35 mouse cellular contexts compared by ENCODE assay signal in the genomic region with DNA sequence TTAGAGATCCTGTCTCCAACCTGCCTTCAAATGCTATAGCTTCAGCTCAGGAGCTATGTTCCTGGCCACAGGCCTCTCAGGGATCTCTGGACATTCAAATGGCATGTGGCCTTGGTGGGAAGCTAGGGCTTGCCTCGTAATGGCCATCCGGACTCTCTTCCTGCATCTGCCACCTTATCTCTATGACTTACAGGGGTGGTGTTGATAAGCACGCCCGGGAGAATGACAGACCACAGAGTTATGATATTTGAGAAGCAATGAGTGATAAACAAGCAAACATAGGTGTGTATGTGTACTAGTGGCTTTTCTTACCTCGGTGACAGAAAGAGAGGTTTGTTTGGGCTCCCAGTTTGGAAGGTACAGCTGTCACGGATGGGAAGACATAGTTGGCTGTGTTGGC. TPM values are rescaled to one million over a fixed set of nuclear protein-coding genes. Genes with fewer than 3 reads are reported as not detected.
A peak's percentile ranks its signal among the peaks of the same experiment; 100 is the strongest.
DNase-seq lines count a peak whose midpoint lies in the region; ATAC-seq and TF ChIP-seq lines count a peak whose summit lies in the region.
"Had no signal": no experiment of that assay in that cellular context is flagged by ENCODE, and none has a peak within 500 bp of the region (broad histone marks: within the 10 kb centered on the region; RNA-seq: fewer than 3 reads in every experiment).

No protein-coding gene starts in this region.

- no peaks in the 10 kb centered on the region for H3K36me3 ChIP-seq in liver, embryonic 12.5 days
- H3K36me3 ChIP-seq in liver, postnatal 0 days (replicated peaks; ENCODE audit: insufficient read depth, low read length) = no peaks in the 10 kb centered on the region
- H3K36me3 ChIP-seq in limb, embryonic 10.5 days = no peaks in the 10 kb centered on the region
- H3K36me3 ChIP-seq: forebrain, embryonic 12.5 days; heart, embryonic 15.5 days; intestine, embryonic 15.5 days; limb, embryonic 13.5 days; midbrain, embryonic 10.5 days; midbrain, embryonic 15.5 days; neural tube, embryonic 15.5 days had no signal

- no peak overlapping the region for H3K4me3 ChIP-seq in liver, embryonic 12.5 days
- H3K4me3 ChIP-seq in liver, postnatal 0 days (ENCODE audit: low read depth, low read length) = no peak overlapping the region
- H3K4me3 ChIP-seq in limb, embryonic 10.5 days = no peak overlapping the region
- H3K4me3 ChIP-seq: erythroblast, embryonic 14.5 days; forebrain, embryonic 12.5 days; heart, embryonic 15.5 days; intestine, embryonic 15.5 days; layer of hippocampus, adult 2 months; limb, embryonic 13.5 days; midbrain, embryonic 10.5 days; midbrain, embryonic 15.5 days; neural tube, embryonic 15.5 days had no signal

- no peaks in the 10 kb centered on the region for H3K9me3 ChIP-seq in liver, embryonic 12.5 days (replicated peaks)
- H3K9me3 ChIP-seq in liver, postnatal 0 days (ENCODE audit: low read length) = no peaks in the 10 kb centered on the region
- no peaks in the 10 kb centered on the region for H3K9me3 ChIP-seq in limb, embryonic 10.5 days (replicated peaks)
- H3K9me3 ChIP-seq: forebrain, embryonic 12.5 days; heart, embryonic 15.5 days; intestine, embryonic 15.5 days; limb, embryonic 13.5 days; midbrain, embryonic 10.5 days; midbrain, embryonic 15.5 days; neural tube, embryonic 15.5 days had no signal

- 0 out of 2 replicates have a peak, but pooled peaks have one; percentile 13 for TF ChIP-seq EP300 in liver, postnatal 0 days (IDR thresholded peaks at IDR 0.05; ENCODE audit: low read depth)

- WGBS in liver, embryonic 12.5 days (ENCODE audit: insufficient replicate concordance) = 24% methylated on average over 6 of the region's 6 CpGs
- 46% methylated on average over 6 of the region's 6 CpGs for WGBS in liver, postnatal 0 days (ENCODE audit: insufficient replicate concordance)
- WGBS in limb, embryonic 10.5 days = 89% methylated on average over 6 of the region's 6 CpGs

- H3K9ac ChIP-seq in liver, embryonic 12.5 days = no peak overlapping the region
- no peak overlapping the region for H3K9ac ChIP-seq in liver, postnatal 0 days (replicated peaks)
- H3K9ac ChIP-seq: forebrain, embryonic 12.5 days; forebrain, postnatal 0 days; heart, embryonic 15.5 days; intestine, embryonic 15.5 days; limb, embryonic 13.5 days; lung, embryonic 14.5 days; midbrain, embryonic 15.5 days; neural tube, embryonic 15.5 days had no signal

- H3K4me2 ChIP-seq in liver, embryonic 12.5 days = peak overlapping the region; percentile 31
- no peak overlapping the region for H3K4me2 ChIP-seq in liver, postnatal 0 days (ENCODE audit: low read depth, low read length)
- H3K4me2 ChIP-seq: forebrain, embryonic 12.5 days; heart, embryonic 15.5 days; intestine, embryonic 15.5 days; limb, embryonic 13.5 days; lung, embryonic 14.5 days; midbrain, embryonic 15.5 days; neural tube, embryonic 15.5 days had no signal

- H3K27me3 ChIP-seq in liver, embryonic 12.5 days (replicated peaks) = no peaks in the 10 kb centered on the region
- peaks cover 8% of the 10 kb centered on the region; the same call in 1 of the 2 replicates for H3K27me3 ChIP-seq in liver, postnatal 0 days (ENCODE audit: insufficient read depth, low read length)
- no peaks in the 10 kb centered on the region for H3K27me3 ChIP-seq in limb, embryonic 10.5 days (ENCODE audit: low read depth, poor library complexity, severe bottlenecking)
- H3K27me3 ChIP-seq: forebrain, embryonic 12.5 days; heart, embryonic 15.5 days; intestine, embryonic 15.5 days; limb, embryonic 13.5 days; midbrain, embryonic 15.5 days; neural tube, embryonic 15.5 days had no signal

- H3K27ac ChIP-seq in liver, embryonic 12.5 days = peak overlapping the region; percentile 3; the same call in 1 of the 2 replicates
- H3K27ac ChIP-seq in liver, postnatal 0 days (ENCODE audit: low read depth) = no peak overlapping the region
- H3K27ac ChIP-seq in limb, embryonic 10.5 days = no peak overlapping the region
- H3K27ac ChIP-seq: forebrain, embryonic 12.5 days; heart, embryonic 15.5 days; hindbrain, postnatal 0 days; intestine, embryonic 15.5 days; layer of hippocampus, adult 2 months; limb, embryonic 13.5 days; midbrain, embryonic 10.5 days; midbrain, embryonic 15.5 days; neural tube, embryonic 15.5 days had no signal

- no peak for DNase-seq in liver, postnatal 0 days
- DNase-seq in spleen, postnatal 36 days (ENCODE audit: low spot score in 2 of 2) = no peak
- DNase-seq in limb, embryonic 10.5 days (ENCODE audit: low spot score) = no peak
- DNase-seq in testis, postnatal 10 days (ENCODE audit: low spot score) = no peak
- no peak for DNase-seq in gastrocnemius, adult 18-20 months (ENCODE audit: low spot score)
- DNase-seq: adrenal gland, postnatal 25 days; B cell, adult 2 months; cerebellum, adult 18-20 months; cerebellum, postnatal 10 days; forebrain, postnatal 0 days; gastrocnemius, postnatal 10 days; kidney, adult 2 months; kidney, postnatal 36 days; layer of hippocampus, postnatal 36 days; lung, embryonic 14.5 days; lung, postnatal 14 days; retina, postnatal 1 day; right cerebral cortex, postnatal 25 days; thymus, postnatal 14 days had no signal

- peaks cover 56% of the 10 kb centered on the region for H3K4me1 ChIP-seq in liver, embryonic 12.5 days
- peaks cover 5% of the 10 kb centered on the region for H3K4me1 ChIP-seq in liver, postnatal 0 days (ENCODE audit: insufficient read depth)
- H3K4me1 ChIP-seq in limb, embryonic 10.5 days = peaks cover 28% of the 10 kb centered on the region

- no peak for TF ChIP-seq CTCF in liver, postnatal 0 days (IDR thresholded peaks at IDR 0.05; ENCODE audit: low read depth)

- 0 out of 2 replicates have a peak, but pooled peaks have one; percentile 4 for ATAC-seq in common myeloid progenitor, adult 5-6 weeks (replicated peaks; ENCODE audit: low read depth, poor library complexity, severe bottlenecking)
- ATAC-seq in liver, embryonic 12.5 days = peak; percentile 75
- ATAC-seq in liver, postnatal 0 days = no peak
- ATAC-seq: forebrain, postnatal 0 days; hindbrain, postnatal 0 days; intestine, embryonic 15.5 days; midbrain, embryonic 15.5 days had no signal

RNA-seq across cellular contexts. Expression of a gene that starts 8.4 kb away (rescaled TPM):
- not detected in 2 replicates for total RNA-seq in common myeloid progenitor, adult 5-6 weeks (2017)
- not detected in 2 replicates for polyA plus RNA-seq in liver, embryonic 12.5 days (2016; fragmentation: Nextera tagmentation; extraction: Ambion mirVana)
- polyA plus RNA-seq in liver, postnatal 0 days (2015; fragmentation: Nextera tagmentation; extraction: Ambion mirVana) = not detected in 2 replicates
- polyA plus RNA-seq in limb, embryonic 10.5 days (2016; fragmentation: Nextera tagmentation; extraction: Ambion mirVana) = not detected in 2 replicates
- not detected for total RNA-seq in gastrocnemius, adult 18-20 months (2021)
- total RNA-seq: adrenal gland, postnatal 25 days; forebrain, postnatal 0 days; gastrocnemius, postnatal 10 days; hindbrain, postnatal 0 days; layer of hippocampus, adult 2 months; layer of hippocampus, postnatal 36 days; left cerebral cortex, postnatal 14 days had no signal
- polyA plus RNA-seq: cortical plate, adult 2 months; erythroblast, embryonic 14.5 days; forebrain, embryonic 12.5 days; forebrain, postnatal 0 days; gonadal fat pad, adult 2 months; heart, embryonic 15.5 days; midbrain, embryonic 10.5 days; midbrain, embryonic 15.5 days; neural tube, embryonic 15.5 days; spleen, adult 2 months had no signal

RNA-seq across cellular contexts. Expression of a gene that starts 33.9 kb away (rescaled TPM):
- total RNA-seq in common myeloid progenitor, adult 5-6 weeks (2017) = 119 and 156 TPM in 2 replicates
- 170 and 171 TPM in 2 replicates for polyA plus RNA-seq in liver, embryonic 12.5 days (2016; fragmentation: Nextera tagmentation; extraction: Ambion mirVana)
- polyA plus RNA-seq in liver, postnatal 0 days (2015; fragmentation: Nextera tagmentation; extraction: Ambion mirVana) = 149 and 154 TPM in 2 replicates
- 196 and 200 TPM in 2 replicates for polyA plus RNA-seq in limb, embryonic 10.5 days (2016; fragmentation: Nextera tagmentation; extraction: Ambion mirVana)
- total RNA-seq in gastrocnemius, adult 18-20 months (2021) = 10 to 100 TPM; 58.5 to 64.6 TPM

RNA-seq across cellular contexts. Expression of a gene that starts 57.0 kb away (rescaled TPM):
- 127 and 129 TPM in 2 replicates for total RNA-seq in common myeloid progenitor, adult 5-6 weeks (2017)
- 60.1 and 61.4 TPM in 2 replicates for polyA plus RNA-seq in liver, embryonic 12.5 days (2016; fragmentation: Nextera tagmentation; extraction: Ambion mirVana)
- polyA plus RNA-seq in liver, postnatal 0 days (2015; fragmentation: Nextera tagmentation; extraction: Ambion mirVana) = 38.4 and 42.5 TPM in 2 replicates
- 96.3 and 109 TPM in 2 replicates for polyA plus RNA-seq in limb, embryonic 10.5 days (2016; fragmentation: Nextera tagmentation; extraction: Ambion mirVana)
- total RNA-seq in gastrocnemius, adult 18-20 months (2021) = 10 to 100 TPM; 84.2 to 89.2 TPM
